Comparison of ENCODE assay signal across 9 mouse cellular contexts in the genomic region with DNA sequence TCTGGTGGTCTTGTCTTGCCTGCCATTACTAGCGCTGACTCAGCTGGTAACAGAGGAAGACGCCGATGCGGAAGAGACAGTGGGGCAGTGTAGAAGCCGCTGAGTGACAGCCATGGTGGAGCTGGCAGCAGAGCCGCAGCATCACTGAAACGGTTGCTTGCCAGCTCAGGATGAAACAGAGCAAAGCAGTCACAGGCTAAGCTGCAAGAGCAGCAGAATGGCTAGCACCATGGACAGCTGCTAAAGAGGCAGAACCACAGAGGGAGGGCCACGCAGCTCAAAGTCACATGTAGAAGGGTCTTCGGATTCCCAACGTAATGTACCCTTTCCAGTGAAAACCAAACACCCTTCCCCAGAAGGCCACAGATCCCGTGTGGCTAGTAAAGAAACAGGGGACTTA.
DNase-seq lines count a peak whose midpoint lies in the region; ATAC-seq lines count a peak whose summit lies in the region.
"Had no signal": no experiment of that assay in that cellular context is flagged by ENCODE, and none has a peak within 500 bp of the region (broad histone marks: within the 10 kb centered on the region; RNA-seq: fewer than 3 reads in every experiment).

No protein-coding gene starts in this region.

- H3K9ac ChIP-seq in heart, embryonic 15.5 days, result no peak overlapping the region
- H3K9ac ChIP-seq in neural tube, embryonic 11.5 days (ENCODE audit: low read length), result no peak overlapping the region
- H3K9ac ChIP-seq: midbrain, embryonic 12.5 days had no signal

- peak; percentile 43; the same call in 1 of the 2 replicates for ATAC-seq in heart, embryonic 15.5 days (replicated peaks; ENCODE audit: insufficient number of reproducible peaks, insufficient read depth, low FRiP score, low read depth)
- ATAC-seq in neural tube, embryonic 11.5 days (ENCODE audit: insufficient read depth, low FRiP score, low TSS enrichment), result no peak

- DNase-seq in heart, adult 8-10 months (ENCODE audit: low spot score), result no peak
- peak; percentile 11 for DNase-seq in ovary, postnatal 36 days (ENCODE audit: low spot score)
- DNase-seq in ovary, adult 18-20 months (ENCODE audit: low spot score), result no peak
- DNase-seq in embryo, embryonic 9.5 days (ENCODE audit: extremely low spot score), result peak; percentile 46
- peak; percentile 58 for DNase-seq in neural tube, embryonic 11.5 days (ENCODE audit: low spot score)
- no peak for DNase-seq in urinary bladder, postnatal 25 days (ENCODE audit: low spot score)
- DNase-seq in spleen, adult 18-20 months, result no peak

- 22% methylated on average over 11 of the region's 11 CpGs for WGBS in heart, embryonic 15.5 days
- WGBS in neural tube, embryonic 11.5 days, result 28% methylated on average over 11 of the region's 11 CpGs

- no peak overlapping the region for H3K4me2 ChIP-seq in heart, embryonic 15.5 days
- no peak overlapping the region for H3K4me2 ChIP-seq in neural tube, embryonic 11.5 days (ENCODE audit: low read depth)
- H3K4me2 ChIP-seq: midbrain, embryonic 12.5 days had no signal

- no peak overlapping the region for H3K4me3 ChIP-seq in heart, embryonic 15.5 days
- H3K4me3 ChIP-seq in neural tube, embryonic 11.5 days (ENCODE audit: low read depth, low read length), result no peak overlapping the region
- H3K4me3 ChIP-seq: midbrain, embryonic 12.5 days had no signal

- no peaks in the 10 kb centered on the region for H3K36me3 ChIP-seq in heart, embryonic 15.5 days
- no peaks in the 10 kb centered on the region for H3K36me3 ChIP-seq in neural tube, embryonic 11.5 days (ENCODE audit: control insufficient read depth, insufficient read depth, low read length)
- H3K36me3 ChIP-seq: midbrain, embryonic 12.5 days had no signal

- H3K27ac ChIP-seq in heart, embryonic 15.5 days, result no peak overlapping the region
- H3K27ac ChIP-seq in neural tube, embryonic 11.5 days (ENCODE audit: low read depth, low read length), result no peak overlapping the region
- H3K27ac ChIP-seq: midbrain, embryonic 12.5 days had no signal

- H3K9me3 ChIP-seq in heart, embryonic 15.5 days (replicated peaks), result no peaks in the 10 kb centered on the region
- H3K9me3 ChIP-seq in neural tube, embryonic 11.5 days (ENCODE audit: control insufficient read depth, low read length), result no peaks in the 10 kb centered on the region
- H3K9me3 ChIP-seq: midbrain, embryonic 12.5 days had no signal

- peaks cover 3% of the 10 kb centered on the region; the same call in 1 of the 2 replicates for H3K27me3 ChIP-seq in heart, embryonic 15.5 days
- no peaks in the 10 kb centered on the region for H3K27me3 ChIP-seq in neural tube, embryonic 11.5 days (ENCODE audit: control insufficient read depth, insufficient read depth, low read length)
- H3K27me3 ChIP-seq: midbrain, embryonic 12.5 days had no signal

- H3K4me1 ChIP-seq in heart, embryonic 15.5 days (replicated peaks), result no peaks in the 10 kb centered on the region
- H3K4me1 ChIP-seq in neural tube, embryonic 11.5 days (ENCODE audit: control insufficient read depth, insufficient read depth, low read length), result peaks cover 4% of the 10 kb centered on the region; the same call in 1 of the 2 replicates
- H3K4me1 ChIP-seq: midbrain, embryonic 12.5 days had no signal

Comparison
In these comparisons a context has a peak if more than half of its experiments do, and no peak if none do; other contexts are left out.
1. DNase-seq: peak in ovary, postnatal 36 days (single experiment), embryo, embryonic 9.5 days (single experiment) and neural tube, embryonic 11.5 days (single experiment); none in heart, adult 8-10 months (single experiment), ovary, adult 18-20 months (single experiment), urinary bladder, postnatal 25 days (single experiment) and spleen, adult 18-20 months (0 of 2).